Mouse (Mus musculus) adrenal gland, adult 8-10 months (tissue): ENCODE measurements around the gene Stx7. TPM values are rescaled to one million over a fixed set of nuclear protein-coding genes. Genes with fewer than 3 reads are reported as not detected.

Experiments used
- DNase-seq: peaks from one replicate; pipeline ENCODE4 v3.0.0; 2022
- total RNA-seq, 4 experiments: library from RNA; stranded (reverse); gene quantifications; 2 replicates each; pipeline ENCODE4 v1.2.4; 2022

Stx7 gene
- total RNA-seq, 4 experiments from 2014 or later = 142 to 198 (median 186) TPM

GRCm38 (mm10) chr10:24167978-24168583 lies 19.0 kb downstream of the Stx7 start:
- no peak for DNase-seq

- DNase-seq = no peak
These were observed 19.8 kb downstream of the Stx7 start for GRCm38 (mm10) chr10:24168854-24169253.

- DNase-seq = no peak
These were observed 22.9 kb downstream of the Stx7 start for GRCm38 (mm10) chr10:24171906-24172459.

- peak; percentile 44 for DNase-seq
These were observed 24.3 kb downstream of the Stx7 start for GRCm38 (mm10) chr10:24173210-24174001.

- no peak for DNase-seq
These were observed 41.3 kb downstream of the Stx7 start for GRCm38 (mm10) chr10:24190392-24190791.

- no peak for DNase-seq
These were observed 42.9 kb downstream of the Stx7 start for GRCm38 (mm10) chr10:24191977-24192376.

GRCm38 (mm10) chr10:24199303-24199702 lies 50.2 kb downstream of the Stx7 start:
- no peak for DNase-seq

- DNase-seq = no peak
These were observed 51.0 kb downstream of the Stx7 start for GRCm38 (mm10) chr10:24200099-24200498.

- no peak for DNase-seq
These were observed 61.0 kb downstream of the Stx7 start for GRCm38 (mm10) chr10:24210075-24210474.

- no peak for DNase-seq
These were observed 64.2 kb downstream of the Stx7 start for GRCm38 (mm10) chr10:24213297-24213696.

- DNase-seq = no peak
These were observed 68.6 kb downstream of the Stx7 start for GRCm38 (mm10) chr10:24217558-24218268.

- no peak for DNase-seq
These were observed 71.8 kb downstream of the Stx7 start for GRCm38 (mm10) chr10:24220931-24221330.

- DNase-seq = no peak
These were observed 73.8 kb downstream of the Stx7 start for GRCm38 (mm10) chr10:24222911-24223310.

GRCm38 (mm10) chr10:24223449-24224143 lies 74.5 kb downstream of the Stx7 start, which contains the start of gene Moxd1:
Gene Moxd1 (plus strand): TSS chr10:24223517.
- no peak for DNase-seq

- DNase-seq = no peak
These were observed 75.5 kb downstream of the Stx7 start for GRCm38 (mm10) chr10:24224591-24224990.

- no peak for DNase-seq
These were observed 79.4 kb downstream of the Stx7 start for GRCm38 (mm10) chr10:24228318-24229183.

- DNase-seq = no peak
These were observed 83.2 kb downstream of the Stx7 start for GRCm38 (mm10) chr10:24232281-24232680.

- no peak for DNase-seq
These were observed 86.6 kb downstream of the Stx7 start for GRCm38 (mm10) chr10:24235426-24236283.
